Mouse (Mus musculus) heart, postnatal 0 days (tissue): ENCODE data around the gene 9530068E07Rik. TPM values are rescaled to one million over a fixed set of nuclear protein-coding genes. Genes with fewer than 3 reads are reported as not detected.
"Not testable (repeated sequence)": the region's sequence is repeated elsewhere in the genome, so short reads cannot be mapped to it uniquely, and the experiment has no call there.

ENCODE experiments used
- ATAC-seq: fragments of 200-750 bp; cut with Nextera tagmentation; 2 replicates; pipeline ENCODE4 v1.8.0; 2017; ENCODE audit warnings: low read depth, moderate number of reproducible peaks, moderate library complexity; ENCODE audit not compliant: insufficient read depth
- DNase-seq: peaks from one replicate; pipeline ENCODE4 v3.0.0-alpha.2; 2016; ENCODE audit warnings: low spot score
- H3K27ac ChIP-seq: fragments of 300-500 bp; sonication (generic); 2 replicates; pipeline ENCODE4 v1.5.1; 2014; ENCODE audit warnings: low read depth, mild to moderate bottlenecking
- H3K27me3 ChIP-seq: fragments of 300-500 bp; sonication (generic); 2 replicates; pipeline ENCODE4 v1.6.1; 2014; ENCODE audit warnings: low read length, mixed read lengths; ENCODE audit not compliant: control insufficient read depth, insufficient read depth
- H3K36me3 ChIP-seq: fragments of 300-500 bp; sonication (generic); replicated peaks from 2 replicates; pipeline ENCODE4 v1.6.1; 2014; ENCODE audit warnings: low read length, mixed read lengths; ENCODE audit not compliant: control insufficient read depth, insufficient read depth
- H3K4me1 ChIP-seq: fragments of 300-500 bp; sonication (generic); 2 replicates; pipeline ENCODE4 v1.6.1; 2014; ENCODE audit warnings: antibody characterized with exemption; ENCODE audit not compliant: control insufficient read depth, insufficient read depth
- H3K4me2 ChIP-seq: fragments of 300-500 bp; sonication (generic); 2 replicates; pipeline ENCODE4 v1.6.1; 2014; ENCODE audit warnings: low read depth, mild to moderate bottlenecking, low read length, moderate library complexity
- H3K4me3 ChIP-seq: fragments of 300-500 bp; sonication (generic); 2 replicates; pipeline ENCODE4 v1.5.1; 2014; ENCODE audit warnings: low read depth, low read length
- H3K9ac ChIP-seq: fragments of 300-500 bp; sonication (generic); replicated peaks from 2 replicates; pipeline ENCODE4 v1.6.1; 2014; ENCODE audit warnings: low read depth, low read length, mixed read lengths
- H3K9me3 ChIP-seq: fragments of 300-500 bp; sonication (generic); replicated peaks from 2 replicates; pipeline ENCODE4 v1.6.1; 2016; ENCODE audit warnings: low read length; ENCODE audit not compliant: control insufficient read depth
- CTCF ChIP-seq: IDR thresholded peaks from 2 replicates; pipeline ENCODE4 v1.5.1; 2016; ENCODE audit warnings: antibody characterized with exemption, control low read depth, low read depth
- EP300 ChIP-seq: IDR thresholded peaks from 2 replicates; pipeline ENCODE4 v1.6.1; 2016; ENCODE audit warnings: antibody characterized with exemption, low read depth
- WGBS: fragments of 180-500 bp; shearing (Covaris S2); extraction: QIAGEN DNeasy Blood & Tissue Kit; methylation state at CpG from one replicate; pipeline ENCODE4 v1.1.7; 2014; 5-methylcytosine and 5-hydroxymethylcytosine counted together
- polyA plus RNA-seq: library from polyadenylated mRNA; unstranded; fragments of >200 nt; fragmentation: Nextera tagmentation; extraction: Ambion mirVana; gene quantifications from 2 replicates; pipeline ENCODE4 v1.2.1, GENCODE M21; 2015
- total RNA-seq: library from RNA; depleted of rRNA; stranded (reverse); fragments of >200 nt; gene quantifications from 2 replicates; pipeline ENCODE4 v1.2.3, GENCODE M21; 2014; ENCODE audit warnings: low replicate concordance

The 9530068E07Rik gene
- total and polyA plus RNA-seq, 2 experiments from 2014 or later, result 133 to 149 TPM

GRCm38 (mm10) chr11:52354644-52355043 is 41.6 kb upstream of the 9530068E07Rik start:
- no peak overlapping the region for H3K9ac ChIP-seq

GRCm38 (mm10) chr11:52355601-52356000 is 40.6 kb upstream of the 9530068E07Rik start:
- TF ChIP-seq CTCF, result no peak
- no peak for TF ChIP-seq EP300
- H3K4me2 ChIP-seq, result no peak overlapping the region
- WGBS, result 88% methylated on average over 1 of the region's 1 CpGs
- no peak overlapping the region for H3K9ac ChIP-seq
- peaks cover 12% of the 10 kb centered on the region for H3K4me1 ChIP-seq
- no peak overlapping the region for H3K4me3 ChIP-seq
- no peak overlapping the region for H3K27ac ChIP-seq
- DNase-seq (no peak), ATAC-seq (no peak)
- H3K27me3 ChIP-seq, result no peaks in the 10 kb centered on the region
- no peaks in the 10 kb centered on the region for H3K9me3 ChIP-seq
- no peaks in the 10 kb centered on the region for H3K36me3 ChIP-seq

More at GRCm38 (mm10) chr11:52354644-52355043, 41.6 kb upstream of the 9530068E07Rik start:
- 79% methylated on average over 5 of the region's 5 CpGs for WGBS
- Histone ChIP-seq H3K27ac (no peak overlapping the region), H3K4me3 (no peak overlapping the region), H3K9me3 (no peaks in the 10 kb centered on the region), H3K4me2 (no peak overlapping the region), H3K36me3 (no peaks in the 10 kb centered on the region), H3K4me1 (peaks cover 7% of the 10 kb centered on the region), H3K27me3 (no peaks in the 10 kb centered on the region)
- no peak for ATAC-seq
- TF ChIP-seq EP300 (no peak), CTCF (no peak)
- no peak for DNase-seq

DNA sequence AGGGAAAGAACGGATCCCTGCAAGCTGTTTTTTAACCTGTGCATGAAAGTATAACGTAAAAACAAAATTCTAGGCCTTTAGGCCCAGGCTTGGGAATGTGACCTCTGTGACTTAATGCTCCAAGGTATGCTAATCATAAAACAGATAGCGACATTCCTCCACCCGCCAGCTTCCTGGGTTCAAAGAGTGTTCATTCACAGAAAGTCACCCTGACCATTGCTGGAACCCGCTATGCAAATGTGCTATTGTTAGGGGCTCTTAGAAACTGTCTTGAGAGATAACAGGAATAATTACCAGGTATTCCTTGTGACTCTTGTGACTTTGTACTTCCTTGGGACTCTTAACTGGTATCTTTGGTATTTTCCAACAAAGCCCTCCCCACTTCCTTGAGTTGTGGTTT is 39.1 kb upstream of the 9530068E07Rik start:
- not testable (repeated sequence) for H3K36me3 ChIP-seq, H3K9ac ChIP-seq, H3K9me3 ChIP-seq, DNase-seq, H3K4me3 ChIP-seq, ATAC-seq, H3K27ac ChIP-seq, H3K4me1 ChIP-seq, H3K27me3 ChIP-seq, H3K4me2 ChIP-seq
- WGBS, result 91% methylated on average over 5 of the region's 5 CpGs

- Histone ChIP-seq H3K36me3 (no peaks in the 10 kb centered on the region), H3K4me2 (no peak overlapping the region), H3K4me1 (peaks cover 19% of the 10 kb centered on the region), H3K9ac (no peak overlapping the region), H3K4me3 (no peak overlapping the region), H3K27me3 (no peaks in the 10 kb centered on the region), H3K9me3 (no peaks in the 10 kb centered on the region), H3K27ac (no peak overlapping the region; the same call in 1 of the 2 replicates)
- 47% methylated on average over 4 of the region's 4 CpGs for WGBS
- TF ChIP-seq CTCF (no peak), EP300 (no peak)
- no peak for ATAC-seq
- peak; percentile 50 for DNase-seq
Observed at GRCm38 (mm10) chr11:52358520-52358919, 37.7 kb upstream of the 9530068E07Rik start.

GRCm38 (mm10) chr11:52359686-52360470 is 36.4 kb upstream of the 9530068E07Rik start:
- no peak for TF ChIP-seq EP300
- TF ChIP-seq CTCF, result no peak
- DNase-seq, result peak; percentile 73

More at GRCm38 (mm10) chr11:52359686-52360470, 36.4 kb upstream of the 9530068E07Rik start:
- no peaks in the 10 kb centered on the region for H3K36me3 ChIP-seq
- peak; percentile 31; the same call in 1 of the 2 replicates for ATAC-seq
- H3K4me3 ChIP-seq, result peak overlapping the region; percentile 90
- H3K27me3 ChIP-seq, result no peaks in the 10 kb centered on the region
- H3K4me1 ChIP-seq, result peaks cover 33% of the 10 kb centered on the region
- peak overlapping the region; percentile 98 for H3K9ac ChIP-seq
- WGBS, result 15% methylated on average over 22 of the region's 22 CpGs
- H3K4me2 ChIP-seq, result peak overlapping the region; percentile 87
- peak overlapping the region; percentile 99 for H3K27ac ChIP-seq
- H3K9me3 ChIP-seq, result no peaks in the 10 kb centered on the region
